Mouse (Mus musculus) adrenal gland (tissue): ENCODE measurements around the gene Lrrc3b.

Experiments used
- intact Hi-C: fragments of 180-260 bp; cut with DNase I; formaldehyde crosslinking; loops from one replicate; pipeline ENCODE4 v1.15.1; 2025
- long read RNA-seq, 2 experiments: library from polyadenylated mRNA; unstranded; transcript quantifications; one replicate each; pipeline ENCODE4 v2.0.0; 2020; ENCODE audit warnings: borderline replicate concordance in 1 of 2; ENCODE audit not compliant: insufficient replicate concordance in 1 of 2

Lrrc3b gene
- long read RNA-seq, experiment 1, partial matches to known transcripts, result 0 of 4 reads
- long read RNA-seq, experiment 1, other reads (novel, unspliced or antisense), result 2 of 4 reads
- long read RNA-seq, experiment 2, partial matches to known transcripts, result 0 of 3 reads
- long read RNA-seq, experiment 2, other reads (novel, unspliced or antisense), result 0 of 3 reads

GRCm38 (mm10) chr14:15438485-15439157 lies at the start of gene Lrrc3b:
Lrrc3b (minus strand) TSS chr14:15438987.
- intact Hi-C loops, result no loop called here

GRCm38 (mm10) chr14:15477668-15478067 lies 38.9 kb upstream of the Lrrc3b start:
- intact Hi-C loops, result no loop called here

- intact Hi-C loops, result no loop called here
These were observed 697 bp downstream of the Lrrc3b start for GRCm38 (mm10) chr14:15438096-15438484.

- intact Hi-C loops, result no loop called here
These were observed 1.3 kb downstream of the Lrrc3b start for GRCm38 (mm10) chr14:15437501-15437941.

- intact Hi-C loops, result no loop called here
These were observed 1.7 kb downstream of the Lrrc3b start for GRCm38 (mm10) chr14:15437046-15437445.

- intact Hi-C loops, result no loop called here
These were observed 2.2 kb downstream of the Lrrc3b start for GRCm38 (mm10) chr14:15436586-15436985.

- intact Hi-C loops, result no loop called here
These were observed 6.4 kb downstream of the Lrrc3b start for GRCm38 (mm10) chr14:15432396-15432795.

GRCm38 (mm10) chr14:15421624-15422023 lies 17.2 kb downstream of the Lrrc3b start:
- intact Hi-C loops, result no loop called here

GRCm38 (mm10) chr14:15410686-15411534 lies 27.9 kb downstream of the Lrrc3b start:
- intact Hi-C loops, result no loop called here

GRCm38 (mm10) chr14:15385536-15385935 lies 53.3 kb downstream of the Lrrc3b start:
- intact Hi-C loops, result no loop called here

- intact Hi-C loops, result no loop called here
These were observed 53.8 kb downstream of the Lrrc3b start for GRCm38 (mm10) chr14:15384972-15385371.

- intact Hi-C loops, result no loop called here
These were observed 54.3 kb downstream of the Lrrc3b start for GRCm38 (mm10) chr14:15384532-15384931.

- intact Hi-C loops, result no loop called here
These were observed 55.7 kb downstream of the Lrrc3b start for GRCm38 (mm10) chr14:15383133-15383532.

- intact Hi-C loops, result no loop called here
These were observed 61.4 kb downstream of the Lrrc3b start for GRCm38 (mm10) chr14:15377368-15377767.

- intact Hi-C loops, result no loop called here
These were observed 62.0 kb downstream of the Lrrc3b start for GRCm38 (mm10) chr14:15376786-15377185.

GRCm38 (mm10) chr14:15374271-15374670 lies 64.5 kb downstream of the Lrrc3b start:
- intact Hi-C loops, result no loop called here

GRCm38 (mm10) chr14:15372985-15373384 lies 65.8 kb downstream of the Lrrc3b start:
- intact Hi-C loops, result no loop called here

GRCm38 (mm10) chr14:15365045-15365444 lies 73.7 kb downstream of the Lrrc3b start:
- intact Hi-C loops, result no loop called here

GRCm38 (mm10) chr14:15359893-15360292 lies 78.9 kb downstream of the Lrrc3b start:
- intact Hi-C loops, result loop anchor here (5.0 to 10.0 kb wide), 2 partner anchors 835 to 1022 kb away; no protein-coding TSS in a partner anchor

- intact Hi-C loops, result loop anchor here (5.0 to 10.0 kb wide), 2 partner anchors 836 to 1023 kb away; no protein-coding TSS in a partner anchor
These were observed 79.7 kb downstream of the Lrrc3b start for GRCm38 (mm10) chr14:15359134-15359533.

- intact Hi-C loops, result loop anchor here (2.0 to 10.0 kb wide), 3 partner anchors 525 to 1027 kb away; no protein-coding TSS in a partner anchor
These were observed 83.3 kb downstream of the Lrrc3b start for GRCm38 (mm10) chr14:15355512-15355911.

- intact Hi-C loops, result loop anchor here (2.0 to 10.0 kb wide), 2 partner anchors 527 to 841 kb away; no protein-coding TSS in a partner anchor
These were observed 84.5 kb downstream of the Lrrc3b start for GRCm38 (mm10) chr14:15354299-15354698.
